Comparison of ENCODE assay signal across 8 mouse cellular contexts in the genomic region with DNA sequence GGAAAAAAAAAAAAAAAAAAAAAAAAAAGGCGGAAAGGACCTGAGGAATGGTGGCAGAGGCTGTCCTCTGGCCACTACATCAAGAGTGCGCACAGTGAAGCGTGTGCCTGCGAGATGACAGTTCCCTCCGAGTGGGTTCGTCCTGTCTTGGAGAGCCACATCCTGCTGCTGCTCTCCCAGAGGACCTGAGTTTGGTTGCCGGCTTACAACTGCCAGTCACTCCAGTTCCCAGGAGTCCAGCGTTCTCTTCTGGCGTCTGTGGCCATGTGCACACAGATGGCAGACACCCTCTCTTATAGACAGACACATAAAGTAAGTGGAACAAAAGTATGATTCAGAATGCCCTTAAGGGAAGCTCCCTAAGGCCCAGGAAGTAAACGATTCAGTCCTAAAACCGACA. TPM values are rescaled to one million over a fixed set of nuclear protein-coding genes. Genes with fewer than 3 reads are reported as not detected.
DNase-seq lines count a peak whose midpoint lies in the region; ATAC-seq and TF ChIP-seq lines count a peak whose summit lies in the region.

No protein-coding gene starts in this region.

- H3K9ac ChIP-seq in midbrain, embryonic 11.5 days (ENCODE audit: low read length) = no peak overlapping the region
- H3K9ac ChIP-seq in midbrain, embryonic 13.5 days (replicated peaks) = no peak overlapping the region
- H3K9ac ChIP-seq in heart, embryonic 12.5 days = peak overlapping the region; percentile 40; the same call in 1 of the 2 replicates
- peak overlapping the region; percentile 9; the same call in 1 of the 2 replicates for H3K9ac ChIP-seq in stomach, embryonic 16.5 days (ENCODE audit: low read length)

- TF ChIP-seq CTCF in layer of hippocampus, adult 2 months (conservative IDR thresholded peaks at IDR 0.05) = no peak

- peaks cover 14% of the 10 kb centered on the region for H3K36me3 ChIP-seq in midbrain, embryonic 11.5 days (ENCODE audit: control insufficient read depth, insufficient read depth, low read length)
- peaks cover 26% of the 10 kb centered on the region for H3K36me3 ChIP-seq in midbrain, embryonic 13.5 days
- H3K36me3 ChIP-seq in heart, embryonic 12.5 days = peaks cover 36% of the 10 kb centered on the region
- H3K36me3 ChIP-seq in stomach, embryonic 16.5 days (ENCODE audit: control insufficient read depth, insufficient read depth, low read length) = peaks cover 13% of the 10 kb centered on the region; the same call in 1 of the 2 replicates

- 0 out of 2 replicates have a peak, but pooled peaks have one; percentile 10 for ATAC-seq in midbrain, embryonic 11.5 days (ENCODE audit: low FRiP score)
- no peak for ATAC-seq in midbrain, embryonic 13.5 days
- peak; percentile 38; the same call in 1 of the 2 replicates for ATAC-seq in heart, embryonic 12.5 days (ENCODE audit: insufficient number of reproducible peaks, low FRiP score)
- ATAC-seq in stomach, embryonic 16.5 days (ENCODE audit: insufficient read depth, low FRiP score) = no peak
- no peak for ATAC-seq in megakaryocyte, adult 5-6 weeks (ENCODE audit: poor library complexity, severe bottlenecking)

- H3K27ac ChIP-seq in midbrain, embryonic 11.5 days (ENCODE audit: low read depth, low read length) = no peak overlapping the region
- H3K27ac ChIP-seq in midbrain, embryonic 13.5 days = no peak overlapping the region
- peak overlapping the region; percentile 30; the same call in 1 of the 2 replicates for H3K27ac ChIP-seq in heart, embryonic 12.5 days (ENCODE audit: poor library complexity, severe bottlenecking)
- H3K27ac ChIP-seq in stomach, embryonic 16.5 days (ENCODE audit: low read length) = no peak overlapping the region
- no peak overlapping the region for H3K27ac ChIP-seq in layer of hippocampus, adult 2 months

- no peaks in the 10 kb centered on the region for H3K9me3 ChIP-seq in midbrain, embryonic 11.5 days (ENCODE audit: control insufficient read depth, low read length)
- no peaks in the 10 kb centered on the region for H3K9me3 ChIP-seq in midbrain, embryonic 13.5 days
- H3K9me3 ChIP-seq in heart, embryonic 12.5 days (replicated peaks) = no peaks in the 10 kb centered on the region
- no peaks in the 10 kb centered on the region for H3K9me3 ChIP-seq in stomach, embryonic 16.5 days (replicated peaks; ENCODE audit: control insufficient read depth, low read length)

- intact Hi-C loops in gastrocnemius, postnatal 36 days (cut with DNase I) = loop anchor here (5.0 kb wide), 1 partner anchor 85 kb away; the partner anchor contains the start of gene Ufsp1

- no peak overlapping the region for H3K4me3 ChIP-seq in midbrain, embryonic 11.5 days (ENCODE audit: low read depth, low read length)
- H3K4me3 ChIP-seq in midbrain, embryonic 13.5 days (replicated peaks) = no peak overlapping the region
- H3K4me3 ChIP-seq in heart, embryonic 12.5 days = 0 out of 2 replicates have a peak overlapping the region, but pooled peaks have one; percentile 4
- H3K4me3 ChIP-seq in stomach, embryonic 16.5 days (replicated peaks; ENCODE audit: low read length) = no peak overlapping the region
- H3K4me3 ChIP-seq in layer of hippocampus, adult 2 months = no peak overlapping the region

- no peak overlapping the region for H3K4me2 ChIP-seq in midbrain, embryonic 11.5 days
- H3K4me2 ChIP-seq in midbrain, embryonic 13.5 days (replicated peaks) = no peak overlapping the region
- H3K4me2 ChIP-seq in heart, embryonic 12.5 days = peak overlapping the region; percentile 50
- peak overlapping the region; percentile 34 for H3K4me2 ChIP-seq in stomach, embryonic 16.5 days (ENCODE audit: low read depth, low read length)

- 40% methylated on average over 11 of the region's 11 CpGs for WGBS in midbrain, embryonic 11.5 days
- WGBS in midbrain, embryonic 13.5 days = 47% methylated on average over 11 of the region's 11 CpGs
- 28% methylated on average over 11 of the region's 11 CpGs for WGBS in heart, embryonic 12.5 days
- WGBS in stomach, embryonic 16.5 days = 27% methylated on average over 10 of the region's 11 CpGs

- H3K27me3 ChIP-seq in midbrain, embryonic 11.5 days (ENCODE audit: control insufficient read depth, insufficient read depth, low read length) = no peaks in the 10 kb centered on the region
- no peaks in the 10 kb centered on the region for H3K27me3 ChIP-seq in midbrain, embryonic 13.5 days
- H3K27me3 ChIP-seq in heart, embryonic 12.5 days (replicated peaks) = no peaks in the 10 kb centered on the region
- no peaks in the 10 kb centered on the region for H3K27me3 ChIP-seq in stomach, embryonic 16.5 days (ENCODE audit: control insufficient read depth, insufficient read depth, low read length)

- DNase-seq in midbrain, embryonic 11.5 days (ENCODE audit: low spot score, missing footprints) = no peak
- DNase-seq in kidney, postnatal 10 days = peak; percentile 63
- DNase-seq in gastrocnemius, postnatal 36 days = no peak
- no peak for DNase-seq in layer of hippocampus, adult 2 months (ENCODE audit: low spot score in 2 of 2)

- H3K4me1 ChIP-seq in midbrain, embryonic 11.5 days (ENCODE audit: control insufficient read depth, insufficient read depth, low read length) = no peaks in the 10 kb centered on the region; the same call in 1 of the 2 replicates
- H3K4me1 ChIP-seq in midbrain, embryonic 13.5 days (replicated peaks) = peaks cover 10% of the 10 kb centered on the region
- H3K4me1 ChIP-seq in heart, embryonic 12.5 days (replicated peaks) = peaks cover 28% of the 10 kb centered on the region
- 0 out of 2 replicates have a peak, but pooled peaks cover 7% of the 10 kb centered on the region for H3K4me1 ChIP-seq in stomach, embryonic 16.5 days (ENCODE audit: control insufficient read depth, insufficient read depth, low read length)

RNA-seq across cellular contexts. Expression of gene Ephb4, which starts 27.3 kb away (rescaled TPM):
- 19.0 and 20.8 TPM in 2 replicates for polyA plus RNA-seq in midbrain, embryonic 11.5 days (2014; fragmentation: Nextera tagmentation; extraction: Ambion mirVana)
- 7.5 and 8.6 TPM in 2 replicates for polyA plus RNA-seq in midbrain, embryonic 13.5 days (2015; fragmentation: Nextera tagmentation; extraction: Ambion mirVana)
- polyA plus RNA-seq in heart, embryonic 12.5 days (2016; fragmentation: Nextera tagmentation; extraction: Ambion mirVana) = 53.1 and 55.6 TPM in 2 replicates
- 31.3 and 31.6 TPM in 2 replicates for polyA plus RNA-seq in stomach, embryonic 16.5 days (2015; fragmentation: Nextera tagmentation; extraction: Ambion mirVana)
- 10 to 100 TPM; 12.1 to 13.4 TPM for total RNA-seq in gastrocnemius, postnatal 36 days (2021)
- 0.16 TPM in 1 of 2 replicates, not detected in the other for total RNA-seq in megakaryocyte, adult 5-6 weeks (2015)
- not detected in 2 replicates for total RNA-seq in megakaryocyte, adult 5-6 weeks (2017)
- 1 to 10 TPM; 5.6 to 5.7 TPM for total RNA-seq in layer of hippocampus, adult 2 months (2021)

RNA-seq across cellular contexts. Expression of gene Slc12a9, which starts 43.8 kb away (rescaled TPM):
- 5.8 TPM in 2 replicates for polyA plus RNA-seq in midbrain, embryonic 11.5 days (2014; fragmentation: Nextera tagmentation; extraction: Ambion mirVana)
- 21.8 and 23.4 TPM in 2 replicates for polyA plus RNA-seq in midbrain, embryonic 13.5 days (2015; fragmentation: Nextera tagmentation; extraction: Ambion mirVana)
- 9.4 and 10.2 TPM in 2 replicates for polyA plus RNA-seq in heart, embryonic 12.5 days (2016; fragmentation: Nextera tagmentation; extraction: Ambion mirVana)
- 12.6 and 13.7 TPM in 2 replicates for polyA plus RNA-seq in stomach, embryonic 16.5 days (2015; fragmentation: Nextera tagmentation; extraction: Ambion mirVana)
- total RNA-seq in gastrocnemius, postnatal 36 days (2021) = 1 to 10 TPM; 2.4 to 2.5 TPM
- 12.8 and 13.4 TPM in 2 replicates for total RNA-seq in megakaryocyte, adult 5-6 weeks (2015)
- total RNA-seq in megakaryocyte, adult 5-6 weeks (2017) = 20.9 and 21.6 TPM in 2 replicates
- 10 to 100 TPM; 27.9 to 28.4 TPM for total RNA-seq in layer of hippocampus, adult 2 months (2021)

Comparison
In these comparisons a context has a peak if more than half of its experiments do, and no peak if none do; other contexts are left out.
1. ATAC-seq: peak in midbrain, embryonic 11.5 days (single experiment) and heart, embryonic 12.5 days (single experiment); none in midbrain, embryonic 13.5 days (single experiment), stomach, embryonic 16.5 days (single experiment) and megakaryocyte, adult 5-6 weeks (single experiment).
2. H3K4me2 ChIP-seq: peak in heart, embryonic 12.5 days (single experiment) and stomach, embryonic 16.5 days (single experiment); none in midbrain, embryonic 11.5 days (single experiment) and midbrain, embryonic 13.5 days (single experiment).
3. H3K9ac ChIP-seq: peak in heart, embryonic 12.5 days (single experiment) and stomach, embryonic 16.5 days (single experiment); none in midbrain, embryonic 11.5 days (single experiment) and midbrain, embryonic 13.5 days (single experiment).